Comparison of ENCODE assay signal across 17 mouse cellular contexts in the genomic region with DNA sequence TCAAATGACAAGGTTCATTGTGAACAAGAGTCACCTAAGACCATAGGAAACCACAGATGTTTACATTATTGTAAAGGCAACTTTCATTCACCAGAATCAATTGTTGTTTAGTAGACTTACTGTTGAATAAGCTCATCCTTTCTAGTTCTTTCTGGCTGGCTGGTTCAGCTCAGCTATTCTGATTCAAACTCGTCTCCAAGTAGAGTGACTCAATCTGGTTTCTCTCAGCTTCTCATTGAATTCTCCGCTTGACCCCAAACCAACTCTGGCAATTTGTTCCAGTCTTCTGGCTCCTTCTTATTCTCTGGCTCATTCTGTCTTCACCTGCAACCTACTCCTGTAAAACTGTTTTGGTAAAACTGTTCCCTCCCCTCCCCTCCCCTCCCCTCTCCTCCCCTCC.
"Had no signal": no experiment of that assay in that cellular context is flagged by ENCODE, and none has a peak within 500 bp of the region (broad histone marks: within the 10 kb centered on the region; RNA-seq: fewer than 3 reads in every experiment).

No protein-coding gene starts in this region.

- H3K9me3 ChIP-seq: midbrain, embryonic 10.5 days; midbrain, embryonic 12.5 days; neural tube, embryonic 13.5 days; neural tube, embryonic 15.5 days; stomach, embryonic 15.5 days had no signal

- H3K9ac ChIP-seq: lung, embryonic 14.5 days; midbrain, embryonic 12.5 days; neural tube, embryonic 13.5 days; neural tube, embryonic 15.5 days; stomach, embryonic 15.5 days had no signal

- H3K4me3 ChIP-seq: midbrain, embryonic 10.5 days; midbrain, embryonic 12.5 days; myocyte; neural tube, embryonic 13.5 days; neural tube, embryonic 15.5 days; stomach, embryonic 15.5 days had no signal

- H3K27ac ChIP-seq: midbrain, embryonic 10.5 days; midbrain, embryonic 12.5 days; neural tube, embryonic 13.5 days; neural tube, embryonic 15.5 days; stomach, embryonic 15.5 days; stomach, postnatal 0 days had no signal

- H3K4me1 ChIP-seq: midbrain, embryonic 10.5 days; midbrain, embryonic 12.5 days; neural tube, embryonic 13.5 days; neural tube, embryonic 15.5 days; stomach, embryonic 15.5 days had no signal

- H3K27me3 ChIP-seq: midbrain, embryonic 12.5 days; neural tube, embryonic 13.5 days; neural tube, embryonic 15.5 days; stomach, embryonic 15.5 days had no signal

- ATAC-seq: midbrain, embryonic 16.5 days had no signal

- H3K36me3 ChIP-seq: midbrain, embryonic 10.5 days; midbrain, embryonic 12.5 days; neural tube, embryonic 13.5 days; neural tube, embryonic 15.5 days; stomach, embryonic 15.5 days had no signal

- DNase-seq: lung, adult 18-20 months; lung, embryonic 14.5 days; lung, postnatal 10 days; lung, postnatal 4 days; midbrain, embryonic 14.5 days; right cerebral cortex, postnatal 14 days; thymus, adult 2 months; thymus, postnatal 25 days; thymus, postnatal 4 days had no signal
